Mouse (Mus musculus): ENCODE results near the gene Zfp292. TPM values are rescaled to one million over a fixed set of nuclear protein-coding genes. Genes with fewer than 3 reads are reported as not detected.

The Zfp292 gene
- polyA plus RNA-seq, 1 experiment from 2014 or later, result 42.7 TPM

- Histone ChIP-seq H3K27me3 (no peaks in the 10 kb centered on the region), H3K9ac (replicated peaks) (no peak overlapping the region), H3K4me3 (no peak overlapping the region), H3K36me3 (no peaks in the 10 kb centered on the region), H3K4me2 (replicated peaks) (no peak overlapping the region), H3K9me3 (no peaks in the 10 kb centered on the region), H3K4me1 (no peaks in the 10 kb centered on the region), H3K27ac (replicated peaks) (no peak overlapping the region)
- 97% methylated on average over 1 of the region's 1 CpGs for WGBS
- ATAC-seq (ENCODE audit: low FRiP score, low read depth), result no peak
Measured at GRCm38 (mm10) chr4:34899322-34899721, 16.6 kb upstream of the Zfp292 start.

- Histone ChIP-seq H3K4me3 (no peak overlapping the region), H3K27ac (replicated peaks) (no peak overlapping the region), H3K9ac (replicated peaks) (no peak overlapping the region), H3K4me2 (replicated peaks) (no peak overlapping the region), H3K36me3 (no peaks in the 10 kb centered on the region), H3K4me1 (no peaks in the 10 kb centered on the region), H3K27me3 (no peaks in the 10 kb centered on the region), H3K9me3 (no peaks in the 10 kb centered on the region)
- no peak for ATAC-seq (ENCODE audit: low FRiP score, low read depth)
- WGBS, result 78% methylated on average over 2 of the region's 2 CpGs
Measured at GRCm38 (mm10) chr4:34898497-34898896, 15.7 kb upstream of the Zfp292 start.

GRCm38 (mm10) chr4:34893479-34893878 lies 10.7 kb upstream of the Zfp292 start, which contains the start of gene Cga:
Cga (plus strand) TSS chr4:34893779.
- H3K9me3 ChIP-seq, result no peaks in the 10 kb centered on the region
- ATAC-seq (ENCODE audit: low FRiP score, low read depth), result no peak
- H3K4me1 ChIP-seq, result no peaks in the 10 kb centered on the region
- H3K9ac ChIP-seq (replicated peaks), result no peak within 1 kb of the TSS
- H3K4me3 ChIP-seq, result no peak within 1 kb of the TSS
- 83% methylated on average over 1 of the region's 1 CpGs for WGBS
- H3K36me3 ChIP-seq, result no peaks in the 10 kb centered on the region
- peaks cover 27% of the 10 kb centered on the region for H3K27me3 ChIP-seq
- H3K27ac ChIP-seq (replicated peaks), result no peak within 1 kb of the TSS
- no peak within 1 kb of the TSS for H3K4me2 ChIP-seq (replicated peaks)

- H3K27me3 ChIP-seq, result peaks cover 31% of the 10 kb centered on the region
- no peak overlapping the region for H3K4me3 ChIP-seq
- ATAC-seq (ENCODE audit: low FRiP score, low read depth), result no peak
- H3K36me3 ChIP-seq, result no peaks in the 10 kb centered on the region
- WGBS, result 17% methylated on average over 2 of the region's 2 CpGs
- no peaks in the 10 kb centered on the region for H3K9me3 ChIP-seq
- peaks cover 11% of the 10 kb centered on the region; the same call in 1 of the 2 replicates for H3K4me1 ChIP-seq
- H3K4me2 ChIP-seq (replicated peaks), result no peak overlapping the region
- H3K9ac ChIP-seq (replicated peaks), result no peak overlapping the region
- H3K27ac ChIP-seq (replicated peaks), result no peak overlapping the region
Measured at GRCm38 (mm10) chr4:34889812-34890185, 7.0 kb upstream of the Zfp292 start.

GRCm38 (mm10) chr4:34889101-34889811 lies 6.5 kb upstream of the Zfp292 start:
- peaks cover 31% of the 10 kb centered on the region for H3K27me3 ChIP-seq
- 6% methylated on average over 15 of the region's 15 CpGs for WGBS
- H3K4me2 ChIP-seq (replicated peaks), result no peak overlapping the region

GRCm38 (mm10) chr4:34887295-34887694 lies 4.5 kb upstream of the Zfp292 start:
- peak overlapping the region; percentile 97; the same call in 1 of the 2 replicates for H3K27ac ChIP-seq (replicated peaks)
- H3K9ac ChIP-seq (replicated peaks), result peak overlapping the region; percentile 92
- H3K36me3 ChIP-seq, result no peaks in the 10 kb centered on the region
- peak overlapping the region; percentile 76 for H3K4me2 ChIP-seq (replicated peaks)
- H3K9me3 ChIP-seq, result no peaks in the 10 kb centered on the region
- H3K4me3 ChIP-seq, result peak overlapping the region; percentile 75
- no peak for ATAC-seq (ENCODE audit: low FRiP score, low read depth)
- H3K4me1 ChIP-seq, result peaks cover 19% of the 10 kb centered on the region
- peaks cover 31% of the 10 kb centered on the region for H3K27me3 ChIP-seq
- 16% methylated on average over 7 of the region's 7 CpGs for WGBS

More at GRCm38 (mm10) chr4:34889101-34889811, 6.5 kb upstream of the Zfp292 start:
- Histone ChIP-seq H3K36me3 (no peaks in the 10 kb centered on the region), H3K9ac (replicated peaks) (no peak overlapping the region), H3K27ac (replicated peaks) (no peak overlapping the region), H3K4me3 (no peak overlapping the region), H3K4me1 (peaks cover 11% of the 10 kb centered on the region; the same call in 1 of the 2 replicates), H3K9me3 (no peaks in the 10 kb centered on the region)
- no peak for ATAC-seq (ENCODE audit: low FRiP score, low read depth)

GRCm38 (mm10) chr4:34886490-34887111 lies 3.8 kb upstream of the Zfp292 start:
- Histone ChIP-seq H3K36me3 (no peaks in the 10 kb centered on the region), H3K4me2 (replicated peaks) (peak overlapping the region; percentile 76), H3K9ac (replicated peaks) (peak overlapping the region; percentile 92), H3K27ac (replicated peaks) (peak overlapping the region; percentile 97), H3K4me1 (peaks cover 21% of the 10 kb centered on the region), H3K9me3 (no peaks in the 10 kb centered on the region), H3K27me3 (peaks cover 27% of the 10 kb centered on the region), H3K4me3 (peak overlapping the region; percentile 75)
- peak; percentile 74 for ATAC-seq (ENCODE audit: low FRiP score, low read depth)
- WGBS, result under 1% methylated on average over 43 of the region's 48 CpGs

GRCm38 (mm10) chr4:34885631-34886351 lies 3.0 kb upstream of the Zfp292 start:
- Histone ChIP-seq H3K9me3 (no peaks in the 10 kb centered on the region), H3K4me2 (replicated peaks) (peak overlapping the region; percentile 76), H3K27ac (replicated peaks) (peak overlapping the region; percentile 97; the same call in 1 of the 2 replicates), H3K9ac (replicated peaks) (0 out of 2 replicates have a peak overlapping the region, but pooled peaks have one; percentile 92), H3K36me3 (no peaks in the 10 kb centered on the region), H3K4me3 (peak overlapping the region; percentile 75), H3K27me3 (peaks cover 21% of the 10 kb centered on the region), H3K4me1 (peaks cover 29% of the 10 kb centered on the region)
- no peak for ATAC-seq (ENCODE audit: low FRiP score, low read depth)
- WGBS, result 69% methylated on average over 9 of the region's 9 CpGs

GRCm38 (mm10) chr4:34883366-34884029 lies 738 bp upstream of the Zfp292 start:
- peak overlapping the region; percentile 96 for H3K9ac ChIP-seq (replicated peaks)
- 54% methylated on average over 16 of the region's 16 CpGs for WGBS
- peaks cover 31% of the 10 kb centered on the region for H3K4me1 ChIP-seq
- peak overlapping the region; percentile 71 for H3K4me2 ChIP-seq (replicated peaks)
- 0 out of 2 replicates have a peak, but pooled peaks cover 12% of the 10 kb centered on the region for H3K36me3 ChIP-seq
- peak overlapping the region; percentile 99 for H3K27ac ChIP-seq (replicated peaks)
- H3K4me3 ChIP-seq, result peak overlapping the region; percentile 77
- H3K9me3 ChIP-seq, result no peaks in the 10 kb centered on the region
- ATAC-seq (ENCODE audit: low FRiP score, low read depth), result no peak
- H3K27me3 ChIP-seq, result peaks cover 4% of the 10 kb centered on the region; the same call in 1 of the 2 replicates

GRCm38 (mm10) chr4:34882291-34882769 lies 430 bp downstream of the Zfp292 start:
- Histone ChIP-seq H3K27me3 (no peaks in the 10 kb centered on the region), H3K4me1 (peaks cover 26% of the 10 kb centered on the region), H3K36me3 (peaks cover 21% of the 10 kb centered on the region), H3K4me2 (replicated peaks) (peak overlapping the region; percentile 71), H3K4me3 (peak overlapping the region; percentile 77), H3K9me3 (no peaks in the 10 kb centered on the region), H3K9ac (replicated peaks) (peak overlapping the region; percentile 96), H3K27ac (replicated peaks) (peak overlapping the region; percentile 99)
- WGBS, result 1% methylated on average over 32 of the region's 58 CpGs
- ATAC-seq (ENCODE audit: low FRiP score, low read depth), result peak; percentile 80

GRCm38 (mm10) chr4:34881851-34882250 lies 909 bp downstream of the Zfp292 start:
- WGBS, result 21% methylated on average over 4 of the region's 4 CpGs
- no peak for ATAC-seq (ENCODE audit: low FRiP score, low read depth)
- H3K36me3 ChIP-seq, result peaks cover 24% of the 10 kb centered on the region
- peak overlapping the region; percentile 71 for H3K4me2 ChIP-seq (replicated peaks)
- peaks cover 25% of the 10 kb centered on the region for H3K4me1 ChIP-seq
- H3K27me3 ChIP-seq, result no peaks in the 10 kb centered on the region
- H3K4me3 ChIP-seq, result peak overlapping the region; percentile 77
- peak overlapping the region; percentile 96 for H3K9ac ChIP-seq (replicated peaks)
- peak overlapping the region; percentile 99 for H3K27ac ChIP-seq (replicated peaks)
- H3K9me3 ChIP-seq, result no peaks in the 10 kb centered on the region

Measured in midbrain, embryonic 12.5 days (tissue).